Mouse (Mus musculus) liver, embryonic 14.5 days (tissue): ENCODE results near the gene Bmp7. TPM values are rescaled to one million over a fixed set of nuclear protein-coding genes. Genes with fewer than 3 reads are reported as not detected.

ENCODE experiments used
- ATAC-seq: fragments of 200-750 bp; cut with Nextera tagmentation; 2 replicates; pipeline ENCODE4 v1.8.0; 2017; ENCODE audit warnings: moderate number of reproducible peaks, mild to moderate bottlenecking, moderate library complexity; ENCODE audit not compliant: insufficient read depth
- DNase-seq, 3 experiments: peaks; one replicate each; pipeline ENCODE4 v3.0.0-alpha.2; 2012 to 2013; ENCODE audit warnings: low read depth in 3 of 3, low spot score in 3 of 3
- H3K27ac ChIP-seq: fragments of 300-500 bp; sonication (generic); 2 replicates; pipeline ENCODE4 v1.5.1; 2014; ENCODE audit warnings: moderate library complexity, mild to moderate bottlenecking, control low read depth, inconsistent platforms
- H3K27me3 ChIP-seq: fragments of 300-500 bp; sonication (generic); 2 replicates; pipeline ENCODE4 v1.6.1; 2014; ENCODE audit warnings: mild to moderate bottlenecking, low read length, moderate library complexity; ENCODE audit not compliant: control insufficient read depth, insufficient read depth
- H3K36me3 ChIP-seq: fragments of 300-500 bp; sonication (generic); replicated peaks from 2 replicates; pipeline ENCODE4 v1.6.1; 2014; ENCODE audit warnings: low read depth; ENCODE audit not compliant: control insufficient read depth, insufficient read depth
- H3K4me1 ChIP-seq, 2 experiments: fragments of 200-500 bp in 1 of 2; fragments of 300-500 bp in 1 of 2; sonication (generic) in 1 of 2; replicated peaks; 2 replicates each; pipeline ENCODE4 v1.6.1; 2012 to 2014; ENCODE audit warnings: antibody characterized with exemption in 1 of 2, inconsistent platforms in 1 of 2, low read length in 1 of 2; ENCODE audit not compliant: control insufficient read depth in 2 of 2, insufficient read depth in 2 of 2
- H3K4me2 ChIP-seq: fragments of 300-500 bp; sonication (generic); 2 replicates; pipeline ENCODE4 v1.6.1; 2014; ENCODE audit warnings: low read depth, mild to moderate bottlenecking, control low read depth, moderate library complexity
- H3K4me3 ChIP-seq, 2 experiments: fragments of 200-500 bp in 1 of 2; fragments of 300-500 bp in 1 of 2; sonication (generic) in 1 of 2; 2 replicates each; pipeline ENCODE4 v1.5.1; 2012 to 2014; ENCODE audit warnings: low read depth in 2 of 2, low read length in 2 of 2, mild to moderate bottlenecking in 2 of 2, control low read depth in 1 of 2, inconsistent platforms in 1 of 2, moderate library complexity in 1 of 2; ENCODE audit not compliant: insufficient read depth in 1 of 2
- H3K9ac ChIP-seq: fragments of 300-500 bp; sonication (generic); replicated peaks from 2 replicates; pipeline ENCODE4 v1.6.1; 2014; ENCODE audit warnings: mild to moderate bottlenecking, control low read depth, moderate library complexity
- H3K9me3 ChIP-seq: fragments of 300-500 bp; sonication (generic); 2 replicates; pipeline ENCODE4 v1.6.1; 2016; ENCODE audit warnings: low read length, mixed read lengths; ENCODE audit not compliant: control insufficient read depth
- CTCF ChIP-seq: IDR thresholded peaks from 2 replicates; pipeline ENCODE4 v1.5.1; 2016; ENCODE audit warnings: antibody characterized with exemption, low read depth, control low read depth
- EP300 ChIP-seq: IDR thresholded peaks from 2 replicates; pipeline ENCODE4 v1.6.1; 2016; ENCODE audit warnings: antibody characterized with exemption, low read depth
- WGBS: fragments of 180-500 bp; shearing (Covaris S2); extraction: QIAGEN DNeasy Blood & Tissue Kit; methylation state at CpG from one replicate; pipeline ENCODE4 v1.1.7; 2014; ENCODE audit not compliant: insufficient replicate concordance; 5-methylcytosine and 5-hydroxymethylcytosine counted together
- polyA plus RNA-seq, 2 experiments: library from polyadenylated mRNA; depleted of rRNA in 1 of 2; stranded (reverse) in 1 of 2; unstranded in 1 of 2; fragments of >200 nt; fragmentation: Nextera tagmentation in 1 of 2; extraction: Ambion mirVana in 1 of 2; gene quantifications; 2 replicates each; pipeline versions ENCODE4 v1.2.1 to v1.2.3; 2012 to 2014

The Bmp7 gene
- polyA plus RNA-seq, 2 experiments: 1.7 to 1.8 TPM

DNA sequence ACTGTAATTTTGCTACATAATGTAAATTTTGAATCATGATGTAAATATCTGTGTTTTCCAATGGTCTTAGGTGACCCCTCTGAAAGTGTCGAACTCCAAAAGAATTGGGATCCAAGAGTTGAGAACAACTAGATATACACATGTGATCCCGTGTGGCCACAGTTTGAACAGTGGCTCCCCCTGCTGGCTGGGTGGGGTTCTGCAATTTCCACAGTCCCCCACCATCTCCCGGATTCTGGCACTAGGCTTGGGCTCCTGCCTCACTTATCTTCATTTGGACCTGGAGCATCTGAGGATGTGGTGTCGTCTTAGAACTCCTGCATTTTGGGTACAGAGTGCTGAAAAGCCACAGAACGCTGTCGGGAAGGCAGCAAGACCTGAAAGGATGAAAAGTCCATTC lies 91.9 kb downstream of the Bmp7 start:
- Histone ChIP-seq H3K9me3 (no peaks in the 10 kb centered on the region), H3K4me1 (no peaks in the 10 kb centered on the region), H3K36me3 (no peaks in the 10 kb centered on the region), H3K9ac (no peak overlapping the region), H3K4me2 (no peak overlapping the region), H3K4me3 (no peak overlapping the region), H3K27ac (no peak overlapping the region), H3K27me3 (no peaks in the 10 kb centered on the region)
- TF ChIP-seq CTCF (peak; percentile 83), EP300 (no peak)
- ATAC-seq (no peak), DNase-seq (no peak)
- 57% methylated on average over 6 of the region's 6 CpGs for WGBS

DNA sequence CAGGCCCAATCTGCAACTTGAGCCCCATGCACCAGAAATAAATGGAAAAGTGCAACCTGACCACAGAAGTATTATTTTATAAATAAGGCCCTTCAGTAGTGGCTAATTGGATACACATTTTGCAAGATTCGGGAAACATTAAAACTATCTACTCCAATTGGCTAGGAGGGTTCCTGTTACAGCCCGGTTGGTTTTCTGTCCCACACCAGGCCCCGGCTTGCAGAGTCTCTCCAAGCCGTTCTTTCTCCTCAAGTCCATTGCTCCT lies 93.9 kb downstream of the Bmp7 start:
- Histone ChIP-seq H3K9me3 (no peaks in the 10 kb centered on the region), H3K36me3 (no peaks in the 10 kb centered on the region), H3K27me3 (no peaks in the 10 kb centered on the region), H3K4me2 (no peak overlapping the region), H3K9ac (no peak overlapping the region), H3K27ac (no peak overlapping the region), H3K4me3 (no peak overlapping the region), H3K4me1 (no peaks in the 10 kb centered on the region)
- WGBS: 61% methylated on average over 4 of the region's 4 CpGs
- ATAC-seq (no peak), DNase-seq (no peak)
- no peak for TF ChIP-seq CTCF
- no peak for TF ChIP-seq EP300

DNA sequence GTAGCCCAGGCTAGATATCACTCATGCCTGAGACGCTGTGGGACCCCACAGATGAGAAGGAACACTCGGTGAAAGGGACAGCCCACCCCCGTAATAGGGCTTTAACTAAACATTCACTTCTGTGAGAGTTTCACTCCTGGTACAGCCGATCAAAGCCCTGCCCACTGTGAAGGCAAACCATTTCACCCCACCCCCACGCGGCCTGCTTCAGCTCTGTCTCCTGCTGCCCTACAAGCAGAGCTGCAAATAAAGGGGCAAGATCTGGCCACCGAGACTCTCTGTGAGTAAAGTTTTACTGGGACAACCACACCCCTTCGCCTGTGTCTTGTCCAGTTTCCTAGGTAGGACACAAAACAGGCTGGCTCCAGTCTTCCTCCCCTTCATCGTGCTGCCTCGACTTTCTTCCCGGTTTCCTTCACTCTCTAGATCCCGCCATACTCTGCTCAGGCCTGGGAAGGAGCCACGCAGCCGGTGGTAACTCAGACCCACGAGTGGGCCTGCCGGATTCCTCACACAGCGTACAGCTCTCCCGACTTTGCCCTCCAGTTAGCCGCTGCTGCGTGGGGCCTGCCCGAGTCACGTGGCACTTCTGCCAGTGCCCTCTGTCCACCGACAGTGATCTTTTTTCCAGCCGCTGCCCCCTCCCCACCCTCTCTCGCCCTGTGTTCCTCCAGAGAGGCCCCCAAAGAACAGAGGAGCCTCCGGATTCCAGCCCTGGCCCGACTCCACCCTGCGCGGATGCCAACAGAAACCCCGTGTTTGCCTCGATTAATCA lies 94.4 kb downstream of the Bmp7 start:
- Histone ChIP-seq H3K9me3 (no peaks in the 10 kb centered on the region), H3K36me3 (no peaks in the 10 kb centered on the region), H3K4me2 (no peak overlapping the region), H3K4me1 (no peaks in the 10 kb centered on the region), H3K27ac (no peak overlapping the region), H3K9ac (no peak overlapping the region), H3K4me3 (no peak overlapping the region), H3K27me3 (no peaks in the 10 kb centered on the region)
- ATAC-seq (no peak), DNase-seq (no peak)
- 65% methylated on average over 31 of the region's 31 CpGs for WGBS
- TF ChIP-seq EP300: no peak
- no peak for TF ChIP-seq CTCF

DNA sequence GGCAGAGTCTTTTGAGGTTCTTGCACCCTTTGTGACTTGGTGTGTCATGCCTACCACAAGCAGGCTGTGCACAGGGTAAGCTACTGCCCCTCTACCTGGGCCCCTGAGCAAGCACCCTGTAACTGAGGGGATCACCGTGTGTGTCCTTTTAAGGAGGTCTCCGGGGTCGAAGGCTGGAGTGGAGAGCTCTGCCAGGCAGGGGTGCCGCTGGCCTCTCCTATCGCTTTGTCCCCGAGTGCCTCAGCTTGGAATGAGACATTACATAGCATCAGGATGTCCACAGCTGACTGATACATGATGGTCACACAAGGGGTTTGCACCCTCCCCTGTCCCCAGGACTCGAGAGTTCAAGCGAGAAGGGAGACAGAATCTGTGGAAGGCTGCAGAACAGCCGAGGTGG lies 96.2 kb downstream of the Bmp7 start:
- Histone ChIP-seq H3K9ac (no peak overlapping the region), H3K27ac (no peak overlapping the region), H3K4me2 (no peak overlapping the region), H3K9me3 (no peaks in the 10 kb centered on the region), H3K4me1 (no peaks in the 10 kb centered on the region), H3K4me3 (no peak overlapping the region), H3K36me3 (no peaks in the 10 kb centered on the region), H3K27me3 (no peaks in the 10 kb centered on the region)
- WGBS: 76% methylated on average over 9 of the region's 9 CpGs
- DNase-seq: no peak
- no peak for ATAC-seq
- TF ChIP-seq EP300: no peak
- no peak for TF ChIP-seq CTCF

DNA sequence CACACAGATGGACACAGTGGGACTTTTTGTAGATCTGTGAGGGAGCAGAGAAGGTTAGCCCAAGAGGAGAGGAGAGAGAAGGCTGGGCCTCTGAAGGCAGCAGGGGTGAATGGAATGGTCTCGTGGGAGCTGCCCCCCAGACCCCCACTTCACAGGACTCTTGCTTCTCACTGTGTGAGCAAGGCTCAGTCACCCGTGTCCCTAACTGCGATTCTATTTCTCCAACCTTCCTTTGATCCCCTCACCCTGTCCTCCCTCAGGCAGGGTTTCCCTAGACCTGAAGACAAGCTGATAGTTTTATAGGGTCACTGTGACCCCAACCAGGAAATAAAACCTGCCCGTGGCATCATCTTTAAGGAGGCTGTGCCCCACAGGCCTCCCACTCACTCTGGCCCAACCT lies 97.8 kb downstream of the Bmp7 start:
- Histone ChIP-seq H3K27me3 (no peaks in the 10 kb centered on the region), H3K4me3 (no peak overlapping the region), H3K9me3 (no peaks in the 10 kb centered on the region), H3K36me3 (no peaks in the 10 kb centered on the region), H3K9ac (no peak overlapping the region), H3K27ac (no peak overlapping the region), H3K4me1 (no peaks in the 10 kb centered on the region), H3K4me2 (no peak overlapping the region)
- DNase-seq (no peak), ATAC-seq (no peak)
- 64% methylated on average over 4 of the region's 4 CpGs for WGBS
- TF ChIP-seq CTCF (no peak), EP300 (no peak)
